Mouse (Mus musculus): ENCODE results near the gene Gne.

- TF ChIP-seq CTCF (IDR thresholded peaks at IDR 0.05; ENCODE audit: low read depth, low read length) (no peak), POLR2A (IDR thresholded peaks at IDR 0.05; ENCODE audit: borderline replicate concordance, low read depth, low read length) (no peak)
Observed at GRCm38 (mm10) chr4:44010893-44011292, 73.1 kb downstream of the Gne start.
